Comparison of ENCODE assay signal across 8 mouse cellular contexts in genomic region chr3:108880544-108881507, GRCm38 (mm10). TPM values are rescaled to one million over a fixed set of nuclear protein-coding genes. Genes with fewer than 3 reads are reported as not detected.
DNase-seq lines count a peak whose midpoint lies in the region; ATAC-seq lines count a peak whose summit lies in the region.

No protein-coding gene starts in this region.

- no peak overlapping the region for H3K4me3 ChIP-seq in kidney, embryonic 14.5 days (ENCODE audit: low read length)
- H3K4me3 ChIP-seq in heart, embryonic 15.5 days, result peak overlapping the region; percentile 25; the same call in 1 of the 2 replicates
- H3K4me3 ChIP-seq in limb, embryonic 15.5 days, result no peak overlapping the region
- no peak overlapping the region for H3K4me3 ChIP-seq in neural tube, embryonic 11.5 days (ENCODE audit: low read depth, low read length)

- no peaks in the 10 kb centered on the region for H3K9me3 ChIP-seq in kidney, embryonic 14.5 days (ENCODE audit: control insufficient read depth, low read length)
- H3K9me3 ChIP-seq in heart, embryonic 15.5 days (replicated peaks), result no peaks in the 10 kb centered on the region
- no peaks in the 10 kb centered on the region for H3K9me3 ChIP-seq in limb, embryonic 15.5 days
- no peaks in the 10 kb centered on the region for H3K9me3 ChIP-seq in neural tube, embryonic 11.5 days (ENCODE audit: control insufficient read depth, low read length)

- peak; percentile 71 for ATAC-seq in kidney, embryonic 14.5 days (ENCODE audit: low FRiP score, low TSS enrichment)
- ATAC-seq in heart, embryonic 15.5 days (replicated peaks; ENCODE audit: insufficient number of reproducible peaks, insufficient read depth, low FRiP score, low read depth), result peak; percentile 68
- ATAC-seq in limb, embryonic 15.5 days (ENCODE audit: insufficient number of reproducible peaks, low FRiP score, low TSS enrichment, low read depth), result peak; percentile 63; the same call in 1 of the 2 replicates
- peak; percentile 43 for ATAC-seq in neural tube, embryonic 11.5 days (ENCODE audit: insufficient read depth, low FRiP score, low TSS enrichment)

- DNase-seq in kidney, adult 9 months, result no peak
- DNase-seq in T-cell, adult 2 months (ENCODE audit: low spot score), result peak; percentile 78
- DNase-seq in neural tube, embryonic 11.5 days (ENCODE audit: low spot score), result peak; percentile 35
- DNase-seq in cerebellum, adult 11 months, result no peak
- no peak for DNase-seq in urinary bladder, adult 18-20 months (ENCODE audit: low spot score in 2 of 2)

- H3K9ac ChIP-seq in kidney, embryonic 14.5 days (ENCODE audit: low read depth, low read length), result no peak overlapping the region
- H3K9ac ChIP-seq in heart, embryonic 15.5 days, result no peak overlapping the region
- H3K9ac ChIP-seq in limb, embryonic 15.5 days, result no peak overlapping the region
- no peak overlapping the region for H3K9ac ChIP-seq in neural tube, embryonic 11.5 days (ENCODE audit: low read length)

- WGBS in kidney, embryonic 14.5 days, result 40% methylated on average over 28 of the region's 28 CpGs
- 32% methylated on average over 28 of the region's 28 CpGs for WGBS in heart, embryonic 15.5 days
- WGBS in limb, embryonic 15.5 days, result 44% methylated on average over 28 of the region's 28 CpGs
- WGBS in neural tube, embryonic 11.5 days, result 48% methylated on average over 28 of the region's 28 CpGs

- no peaks in the 10 kb centered on the region for H3K27me3 ChIP-seq in kidney, embryonic 14.5 days (ENCODE audit: control insufficient read depth, insufficient read depth, low read length)
- H3K27me3 ChIP-seq in heart, embryonic 15.5 days, result no peaks in the 10 kb centered on the region
- H3K27me3 ChIP-seq in limb, embryonic 15.5 days, result no peaks in the 10 kb centered on the region
- H3K27me3 ChIP-seq in neural tube, embryonic 11.5 days (ENCODE audit: control insufficient read depth, insufficient read depth, low read length), result no peaks in the 10 kb centered on the region

- H3K4me2 ChIP-seq in kidney, embryonic 14.5 days (replicated peaks; ENCODE audit: low read depth, low read length), result peak overlapping the region; percentile 18; the same call in 1 of the 2 replicates
- H3K4me2 ChIP-seq in heart, embryonic 15.5 days, result peak overlapping the region; percentile 46
- no peak overlapping the region for H3K4me2 ChIP-seq in limb, embryonic 15.5 days
- H3K4me2 ChIP-seq in neural tube, embryonic 11.5 days (ENCODE audit: low read depth), result no peak overlapping the region

- H3K4me1 ChIP-seq in kidney, embryonic 14.5 days (ENCODE audit: control insufficient read depth, insufficient read depth, low read length), result no peaks in the 10 kb centered on the region
- H3K4me1 ChIP-seq in heart, embryonic 15.5 days (replicated peaks), result peaks cover 44% of the 10 kb centered on the region
- H3K4me1 ChIP-seq in limb, embryonic 15.5 days, result peaks cover 17% of the 10 kb centered on the region
- peaks cover 4% of the 10 kb centered on the region for H3K4me1 ChIP-seq in neural tube, embryonic 11.5 days (ENCODE audit: control insufficient read depth, insufficient read depth, low read length)

- no peaks in the 10 kb centered on the region for H3K36me3 ChIP-seq in kidney, embryonic 14.5 days (ENCODE audit: control insufficient read depth, insufficient read depth, low read length)
- no peaks in the 10 kb centered on the region for H3K36me3 ChIP-seq in heart, embryonic 15.5 days
- H3K36me3 ChIP-seq in limb, embryonic 15.5 days, result no peaks in the 10 kb centered on the region
- H3K36me3 ChIP-seq in neural tube, embryonic 11.5 days (ENCODE audit: control insufficient read depth, insufficient read depth, low read length), result no peaks in the 10 kb centered on the region

- H3K27ac ChIP-seq in kidney, embryonic 14.5 days (ENCODE audit: low read depth, low read length), result no peak overlapping the region; the same call in 1 of the 2 replicates
- peak overlapping the region; percentile 79 for H3K27ac ChIP-seq in heart, embryonic 15.5 days
- H3K27ac ChIP-seq in limb, embryonic 15.5 days, result peak overlapping the region; percentile 30
- H3K27ac ChIP-seq in neural tube, embryonic 11.5 days (ENCODE audit: low read depth, low read length), result no peak overlapping the region

RNA-seq across cellular contexts. Expression of gene Fndc7, which starts 9.0 kb away (rescaled TPM):
- polyA plus RNA-seq in kidney, embryonic 14.5 days (2014; fragmentation: Nextera tagmentation; extraction: Ambion mirVana), result not detected in 2 replicates
- polyA plus RNA-seq in heart, embryonic 15.5 days (2015; fragmentation: Nextera tagmentation; extraction: Ambion mirVana), result 0.09 and 0.36 TPM in 2 replicates
- 0.29 and 0.79 TPM in 2 replicates for polyA plus RNA-seq in limb, embryonic 15.5 days (2015; fragmentation: Nextera tagmentation; extraction: Ambion mirVana)
- polyA plus RNA-seq in neural tube, embryonic 11.5 days (2014; fragmentation: Nextera tagmentation; extraction: Ambion mirVana), result not detected in 2 replicates

RNA-seq across cellular contexts. Expression of gene Prpf38b, which starts 30.7 kb away (rescaled TPM):
- 58.3 and 73.7 TPM in 2 replicates for polyA plus RNA-seq in kidney, embryonic 14.5 days (2014; fragmentation: Nextera tagmentation; extraction: Ambion mirVana)
- polyA plus RNA-seq in heart, embryonic 15.5 days (2015; fragmentation: Nextera tagmentation; extraction: Ambion mirVana), result 48.1 and 51.6 TPM in 2 replicates
- polyA plus RNA-seq in limb, embryonic 15.5 days (2015; fragmentation: Nextera tagmentation; extraction: Ambion mirVana), result 74.7 and 90.3 TPM in 2 replicates
- 59.0 and 59.8 TPM in 2 replicates for polyA plus RNA-seq in neural tube, embryonic 11.5 days (2014; fragmentation: Nextera tagmentation; extraction: Ambion mirVana)

RNA-seq across cellular contexts. Expression of gene Stxbp3, which starts 40.5 kb away (rescaled TPM):
- polyA plus RNA-seq in kidney, embryonic 14.5 days (2014; fragmentation: Nextera tagmentation; extraction: Ambion mirVana), result 27.5 and 32.1 TPM in 2 replicates
- 28.1 and 29.9 TPM in 2 replicates for polyA plus RNA-seq in heart, embryonic 15.5 days (2015; fragmentation: Nextera tagmentation; extraction: Ambion mirVana)
- polyA plus RNA-seq in limb, embryonic 15.5 days (2015; fragmentation: Nextera tagmentation; extraction: Ambion mirVana), result 46.6 and 51.8 TPM in 2 replicates
- 20.8 and 25.4 TPM in 2 replicates for polyA plus RNA-seq in neural tube, embryonic 11.5 days (2014; fragmentation: Nextera tagmentation; extraction: Ambion mirVana)

RNA-seq across cellular contexts. Expression of gene Henmt1, which starts 58.8 kb away (rescaled TPM):
- 0.43 and 0.51 TPM in 2 replicates for polyA plus RNA-seq in kidney, embryonic 14.5 days (2014; fragmentation: Nextera tagmentation; extraction: Ambion mirVana)
- polyA plus RNA-seq in heart, embryonic 15.5 days (2015; fragmentation: Nextera tagmentation; extraction: Ambion mirVana), result 0.25 TPM in 1 of 2 replicates, not detected in the other
- 0.51 and 1.00 TPM in 2 replicates for polyA plus RNA-seq in limb, embryonic 15.5 days (2015; fragmentation: Nextera tagmentation; extraction: Ambion mirVana)
- polyA plus RNA-seq in neural tube, embryonic 11.5 days (2014; fragmentation: Nextera tagmentation; extraction: Ambion mirVana), result 0.58 and 0.81 TPM in 2 replicates

RNA-seq across cellular contexts. Expression of gene Gm9857, which starts 59.4 kb away (rescaled TPM):
- not detected in 2 replicates for polyA plus RNA-seq in kidney, embryonic 14.5 days (2014; fragmentation: Nextera tagmentation; extraction: Ambion mirVana)
- polyA plus RNA-seq in heart, embryonic 15.5 days (2015; fragmentation: Nextera tagmentation; extraction: Ambion mirVana), result not detected in 2 replicates
- not detected in 2 replicates for polyA plus RNA-seq in limb, embryonic 15.5 days (2015; fragmentation: Nextera tagmentation; extraction: Ambion mirVana)
- polyA plus RNA-seq in neural tube, embryonic 11.5 days (2014; fragmentation: Nextera tagmentation; extraction: Ambion mirVana), result not detected in 2 replicates

Comparison
In these comparisons a context has a peak if more than half of its experiments do, and no peak if none do; other contexts are left out.
1. H3K27ac ChIP-seq: peak in heart, embryonic 15.5 days (single experiment) and limb, embryonic 15.5 days (single experiment); none in kidney, embryonic 14.5 days (single experiment) and neural tube, embryonic 11.5 days (single experiment).
2. H3K4me2 ChIP-seq: peak in kidney, embryonic 14.5 days (single experiment) and heart, embryonic 15.5 days (single experiment); none in limb, embryonic 15.5 days (single experiment) and neural tube, embryonic 11.5 days (single experiment).
3. DNase-seq: peak in T-cell, adult 2 months (single experiment) and neural tube, embryonic 11.5 days (single experiment); none in kidney, adult 9 months (single experiment), cerebellum, adult 11 months (single experiment) and urinary bladder, adult 18-20 months (0 of 2).
4. Peak in every context shown above with its lines, with median percentiles within 50 percentile points of each other: ATAC-seq.